Mouse (Mus musculus): ENCODE measurements around the gene Fastk. TPM values are rescaled to one million over a fixed set of nuclear protein-coding genes. Genes with fewer than 3 reads are reported as not detected.
"Not testable (repeated sequence)": the region's sequence is repeated elsewhere in the genome, so short reads cannot be mapped to it uniquely, and the experiment has no call there.

Gene Fastk
- polyA plus RNA-seq, 1 experiment from 2014 or later: 113 TPM

GRCm38 (mm10) chr5:24399686-24400085, 45.4 kb downstream of the Fastk start:
- no peak for ATAC-seq (ENCODE audit: low FRiP score, low read depth)
- peaks cover 7% of the 10 kb centered on the region for H3K4me1 ChIP-seq (replicated peaks)
- H3K27me3 ChIP-seq: no peaks in the 10 kb centered on the region
- H3K4me2 ChIP-seq: no peak overlapping the region
- H3K36me3 ChIP-seq: no peaks in the 10 kb centered on the region; the same call in 1 of the 2 replicates
- no peak overlapping the region for H3K4me3 ChIP-seq
- no peaks in the 10 kb centered on the region for H3K9me3 ChIP-seq
- H3K27ac ChIP-seq (replicated peaks): no peak overlapping the region
- no peak overlapping the region for H3K9ac ChIP-seq
- 92% methylated on average over 10 of the region's 10 CpGs for WGBS

GRCm38 (mm10) chr5:24396254-24396653, 48.8 kb downstream of the Fastk start:
- H3K9me3 ChIP-seq; H3K27me3 ChIP-seq; H3K36me3 ChIP-seq; H3K4me2 ChIP-seq; H3K9ac ChIP-seq; ATAC-seq (ENCODE audit: low FRiP score, low read depth); H3K4me1 ChIP-seq (replicated peaks); H3K27ac ChIP-seq (replicated peaks); H3K4me3 ChIP-seq: not testable (repeated sequence)
- WGBS: 95% methylated on average over 6 of the region's 6 CpGs

GRCm38 (mm10) chr5:24394165-24394894, 50.8 kb downstream of the Fastk start:
- Histone ChIP-seq H3K9me3 (no peaks in the 10 kb centered on the region), H3K27ac (replicated peaks) (peak overlapping the region; percentile 92), H3K27me3 (peaks cover 7% of the 10 kb centered on the region), H3K4me2 (peak overlapping the region; percentile 60), H3K4me1 (replicated peaks) (peaks cover 8% of the 10 kb centered on the region), H3K4me3 (peak overlapping the region; percentile 60), H3K36me3 (no peaks in the 10 kb centered on the region), H3K9ac (peak overlapping the region; percentile 50)
- ATAC-seq (ENCODE audit: low FRiP score, low read depth): peak; percentile 97
- WGBS: 1% methylated on average over 36 of the region's 36 CpGs

- Histone ChIP-seq H3K4me3 (peak within 1 kb of the TSS; percentile 60), H3K4me1 (replicated peaks) (peaks cover 11% of the 10 kb centered on the region), H3K27me3 (peaks cover 10% of the 10 kb centered on the region), H3K9ac (peak within 1 kb of the TSS; percentile 50), H3K9me3 (no peaks in the 10 kb centered on the region), H3K4me2 (peak within 1 kb of the TSS; percentile 60), H3K27ac (replicated peaks) (peak within 1 kb of the TSS; percentile 92), H3K36me3 (no peaks in the 10 kb centered on the region)
- WGBS: 22% methylated on average over 7 of the region's 7 CpGs
- ATAC-seq (ENCODE audit: low FRiP score, low read depth): no peak
These were observed 51.6 kb downstream of the Fastk start, which contains the start of gene Abcb8 for GRCm38 (mm10) chr5:24393392-24393997. TSS of gene Abcb8 (plus strand) at chr5:24393663.

- no peaks in the 10 kb centered on the region for H3K36me3 ChIP-seq
- H3K9ac ChIP-seq: no peak overlapping the region
- H3K9me3 ChIP-seq: no peaks in the 10 kb centered on the region
- no peak for ATAC-seq (ENCODE audit: low FRiP score, low read depth)
- 80% methylated on average over 7 of the region's 7 CpGs for WGBS
- no peak overlapping the region for H3K4me2 ChIP-seq
- peaks cover 12% of the 10 kb centered on the region for H3K27me3 ChIP-seq
- H3K27ac ChIP-seq (replicated peaks): no peak overlapping the region
- H3K4me1 ChIP-seq (replicated peaks): peaks cover 19% of the 10 kb centered on the region
- H3K4me3 ChIP-seq: no peak overlapping the region
These were observed 52.4 kb downstream of the Fastk start for GRCm38 (mm10) chr5:24392724-24393123.

GRCm38 (mm10) chr5:24391864-24392263, 53.2 kb downstream of the Fastk start, which contains the start of gene Atg9b:
TSS of gene Atg9b (minus strand) at chr5:24392143.
- peaks cover 13% of the 10 kb centered on the region for H3K27me3 ChIP-seq
- 78% methylated on average over 4 of the region's 7 CpGs for WGBS
- ATAC-seq (ENCODE audit: low FRiP score, low read depth): no peak

GRCm38 (mm10) chr5:24389658-24390020, 55.4 kb downstream of the Fastk start:
- no peak overlapping the region for H3K4me2 ChIP-seq
- peaks cover 23% of the 10 kb centered on the region for H3K4me1 ChIP-seq (replicated peaks)
- no peak overlapping the region for H3K9ac ChIP-seq
- no peaks in the 10 kb centered on the region for H3K36me3 ChIP-seq
- ATAC-seq (ENCODE audit: low FRiP score, low read depth): no peak
- H3K4me3 ChIP-seq: no peak overlapping the region
- 88% methylated on average over 4 of the region's 4 CpGs for WGBS
- peaks cover 25% of the 10 kb centered on the region for H3K27me3 ChIP-seq
- H3K9me3 ChIP-seq: no peaks in the 10 kb centered on the region
- H3K27ac ChIP-seq (replicated peaks): no peak overlapping the region

More at GRCm38 (mm10) chr5:24391864-24392263, 53.2 kb downstream of the Fastk start, which contains the start of gene Atg9b:
- Histone ChIP-seq H3K4me2 (no peak within 1 kb of the TSS), H3K4me3 (no peak within 1 kb of the TSS), H3K36me3 (no peaks in the 10 kb centered on the region), H3K27ac (replicated peaks) (no peak within 1 kb of the TSS), H3K4me1 (replicated peaks) (peaks cover 27% of the 10 kb centered on the region), H3K9ac (no peak within 1 kb of the TSS), H3K9me3 (no peaks in the 10 kb centered on the region)

GRCm38 (mm10) chr5:24389011-24389657, 56.0 kb downstream of the Fastk start:
- H3K9ac ChIP-seq: no peak overlapping the region
- peaks cover 28% of the 10 kb centered on the region for H3K4me1 ChIP-seq (replicated peaks)
- peaks cover 25% of the 10 kb centered on the region for H3K27me3 ChIP-seq
- H3K4me2 ChIP-seq: no peak overlapping the region
- no peak for ATAC-seq (ENCODE audit: low FRiP score, low read depth)
- H3K36me3 ChIP-seq: no peaks in the 10 kb centered on the region
- 59% methylated on average over 7 of the region's 7 CpGs for WGBS
- no peak overlapping the region for H3K4me3 ChIP-seq
- H3K9me3 ChIP-seq: no peaks in the 10 kb centered on the region
- no peak overlapping the region for H3K27ac ChIP-seq (replicated peaks)

Other genes starting within 250 kb of the Fastk start
- 13.0 and 17.9 TPM in 2 replicates for gene Kcnh2, start 93.7 kb downstream of the Fastk start, polyA plus RNA-seq (2015; fragmentation: Nextera tagmentation; extraction: Ambion mirVana)
- 9.6 and 10.7 TPM in 2 replicates for gene Nos3, start 80.5 kb downstream of the Fastk start, polyA plus RNA-seq (2015; fragmentation: Nextera tagmentation; extraction: Ambion mirVana)
- gene Atg9b, start 53.1 kb downstream of the Fastk start, polyA plus RNA-seq (2015; fragmentation: Nextera tagmentation; extraction: Ambion mirVana): 2.9 and 3.6 TPM in 2 replicates
- 49.7 and 56.5 TPM in 2 replicates for gene Abcb8, start 51.6 kb downstream of the Fastk start, polyA plus RNA-seq (2015; fragmentation: Nextera tagmentation; extraction: Ambion mirVana)
- 0.88 and 1.4 TPM in 2 replicates for gene Asic3, start 31.9 kb downstream of the Fastk start, polyA plus RNA-seq (2015; fragmentation: Nextera tagmentation; extraction: Ambion mirVana)
- gene Cdk5, start 21.8 kb downstream of the Fastk start, polyA plus RNA-seq (2015; fragmentation: Nextera tagmentation; extraction: Ambion mirVana): 115 and 123 TPM in 2 replicates
- gene Slc4a2, start 21.4 kb downstream of the Fastk start, polyA plus RNA-seq (2015; fragmentation: Nextera tagmentation; extraction: Ambion mirVana): 25.1 and 26.8 TPM in 2 replicates
- gene Tmub1, start 2.6 kb upstream of the Fastk start, polyA plus RNA-seq (2015; fragmentation: Nextera tagmentation; extraction: Ambion mirVana): 55.1 and 64.2 TPM in 2 replicates
- gene Agap3, start 6.9 kb upstream of the Fastk start, polyA plus RNA-seq (2015; fragmentation: Nextera tagmentation; extraction: Ambion mirVana): 112 and 124 TPM in 2 replicates
- gene Gbx1, start 81.9 kb upstream of the Fastk start, polyA plus RNA-seq (2015; fragmentation: Nextera tagmentation; extraction: Ambion mirVana): 6.8 and 8.8 TPM in 2 replicates
- gene Asb10, start 95.7 kb upstream of the Fastk start, polyA plus RNA-seq (2015; fragmentation: Nextera tagmentation; extraction: Ambion mirVana): 0.14 and 0.26 TPM in 2 replicates
- gene 4931409K22Rik, start 111.5 kb upstream of the Fastk start, polyA plus RNA-seq (2015; fragmentation: Nextera tagmentation; extraction: Ambion mirVana): 0.10 and 0.18 TPM in 2 replicates
- 78.7 and 82.1 TPM in 2 replicates for gene Abcf2, start 132.2 kb upstream of the Fastk start, polyA plus RNA-seq (2015; fragmentation: Nextera tagmentation; extraction: Ambion mirVana)
- 18.7 and 19.0 TPM in 2 replicates for gene Chpf2, start 141.5 kb upstream of the Fastk start, polyA plus RNA-seq (2015; fragmentation: Nextera tagmentation; extraction: Ambion mirVana)
- 134 and 138 TPM in 2 replicates for gene Smarcd3, start 179.1 kb upstream of the Fastk start, polyA plus RNA-seq (2015; fragmentation: Nextera tagmentation; extraction: Ambion mirVana)
- gene Nub1, start 240.2 kb upstream of the Fastk start, polyA plus RNA-seq (2015; fragmentation: Nextera tagmentation; extraction: Ambion mirVana): 43.9 and 49.0 TPM in 2 replicates